Mouse (Mus musculus): Measurements from ENCODE around the gene Dhh. TPM values are rescaled to one million over a fixed set of nuclear protein-coding genes. Genes with fewer than 3 reads are reported as not detected.

Dhh gene
- polyA plus RNA-seq, 1 experiment from 2014 or later: 0.76 TPM

DNA sequence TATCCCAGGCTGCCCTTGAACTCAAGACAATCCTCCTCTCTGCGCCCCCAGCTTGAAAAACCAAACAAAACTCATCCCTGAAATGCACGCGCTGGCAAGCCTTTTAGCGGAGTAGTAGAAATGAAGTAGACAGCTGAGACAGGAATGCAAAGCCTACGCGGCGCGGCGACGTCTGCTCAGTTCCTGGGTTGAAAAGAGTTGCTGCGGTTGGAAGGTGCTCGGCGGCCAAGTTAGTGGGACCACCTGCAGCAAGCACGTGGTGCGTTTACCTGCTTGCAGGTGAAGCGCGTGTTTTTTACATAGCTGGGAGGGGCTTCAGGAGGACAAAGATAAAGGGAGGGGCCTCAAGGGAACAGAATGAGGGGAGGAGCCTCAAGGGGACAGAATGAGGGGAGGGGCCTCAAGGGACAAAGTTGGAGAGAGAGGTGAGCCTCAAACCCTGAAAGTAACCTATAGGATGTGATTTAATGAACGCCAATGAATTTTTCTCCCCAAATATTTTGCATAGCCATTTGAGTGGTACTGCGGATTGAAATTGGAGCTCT is 7.1 kb downstream of the Dhh start:
- Histone ChIP-seq H3K36me3 (replicated peaks; ENCODE audit: control insufficient read depth, insufficient read depth, low read depth, low read length) (no peaks in the 10 kb centered on the region), H3K9ac (replicated peaks; ENCODE audit: low read length) (no peak overlapping the region), H3K4me3 (ENCODE audit: low read depth, low read length) (no peak overlapping the region), H3K27me3 (ENCODE audit: control insufficient read depth, insufficient read depth, low read length) (peaks cover 45% of the 10 kb centered on the region), H3K27ac (replicated peaks; ENCODE audit: low read depth, low read length) (no peak overlapping the region), H3K4me1 (ENCODE audit: control insufficient read depth, insufficient read depth, low read length) (peaks cover 16% of the 10 kb centered on the region), H3K4me2 (ENCODE audit: low read depth, low read length) (peak overlapping the region; percentile 15; the same call in 1 of the 2 replicates), H3K9me3 (replicated peaks; ENCODE audit: control insufficient read depth, low read length) (no peaks in the 10 kb centered on the region)
- ATAC-seq (replicated peaks; ENCODE audit: insufficient number of reproducible peaks, low FRiP score, low TSS enrichment, low read depth) (no peak), DNase-seq (ENCODE audit: low spot score) (no peak)
- 9% methylated on average over 19 of the region's 19 CpGs for WGBS

DNA sequence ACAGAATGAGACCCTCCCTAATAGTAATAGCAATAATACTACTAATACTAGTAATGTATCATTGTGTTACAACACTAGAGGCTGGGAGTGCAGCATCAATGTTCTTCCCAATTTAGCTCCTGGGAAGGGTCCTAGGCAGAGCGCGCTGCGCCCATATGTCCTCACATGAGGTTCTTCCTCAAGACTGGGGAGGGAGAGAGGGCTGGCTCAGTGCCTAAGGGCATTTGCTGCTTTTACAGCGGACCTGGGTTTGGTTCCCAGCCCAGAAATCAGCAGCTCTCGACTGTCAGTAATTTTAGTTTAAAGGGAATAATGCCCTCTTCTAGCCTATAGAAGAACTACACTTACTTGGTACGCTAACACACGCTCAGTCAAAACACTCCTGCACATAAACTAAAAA is 10.8 kb downstream of the Dhh start:
- 79% methylated on average over 7 of the region's 7 CpGs for WGBS
- Histone ChIP-seq H3K4me3 (ENCODE audit: low read depth, low read length) (no peak overlapping the region), H3K9ac (replicated peaks; ENCODE audit: low read length) (no peak overlapping the region), H3K36me3 (replicated peaks; ENCODE audit: control insufficient read depth, insufficient read depth, low read depth, low read length) (no peaks in the 10 kb centered on the region), H3K4me2 (ENCODE audit: low read depth, low read length) (no peak overlapping the region), H3K27me3 (ENCODE audit: control insufficient read depth, insufficient read depth, low read length) (peaks cover 9% of the 10 kb centered on the region), H3K9me3 (replicated peaks; ENCODE audit: control insufficient read depth, low read length) (no peaks in the 10 kb centered on the region), H3K4me1 (ENCODE audit: control insufficient read depth, insufficient read depth, low read length) (no peaks in the 10 kb centered on the region), H3K27ac (replicated peaks; ENCODE audit: low read depth, low read length) (no peak overlapping the region)
- ATAC-seq (replicated peaks; ENCODE audit: insufficient number of reproducible peaks, low FRiP score, low TSS enrichment, low read depth) (no peak), DNase-seq (ENCODE audit: low spot score) (no peak)

DNA sequence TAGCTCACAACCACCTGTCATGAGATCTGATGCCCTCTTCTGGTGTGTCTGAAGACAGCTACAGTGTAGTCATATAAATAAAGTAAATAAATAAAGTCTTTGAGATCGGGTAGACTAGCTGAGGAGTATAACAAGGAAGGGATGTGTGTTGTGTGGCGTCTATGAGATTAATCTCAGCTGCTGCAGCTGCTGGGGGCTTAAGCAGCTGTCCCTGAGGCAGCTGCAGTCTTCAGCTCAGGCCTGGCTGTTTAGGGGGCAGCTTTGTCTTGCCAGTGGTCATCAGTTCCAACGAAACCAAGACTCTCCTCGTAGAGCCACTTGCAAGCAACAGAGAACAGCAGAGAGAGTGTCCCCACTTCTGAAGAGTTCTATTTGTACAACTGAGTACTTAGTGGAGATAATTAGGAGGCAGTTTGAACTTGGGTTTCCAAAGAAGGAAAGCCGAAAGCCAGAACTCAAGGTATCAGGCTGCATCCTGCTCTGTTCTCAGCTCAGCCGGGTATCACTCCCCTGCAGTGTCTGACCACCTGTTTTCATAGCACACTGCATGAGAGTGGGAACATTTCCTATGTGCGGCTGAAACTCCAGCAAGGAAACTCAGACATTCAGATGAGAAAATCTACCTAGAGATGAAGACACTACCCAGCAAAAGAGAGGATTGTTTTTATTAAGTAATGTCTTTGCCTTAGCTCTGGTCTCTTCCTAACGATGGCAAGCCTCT is 11.5 kb downstream of the Dhh start:
- H3K27ac ChIP-seq (replicated peaks; ENCODE audit: low read depth, low read length): no peak overlapping the region
- DNase-seq (ENCODE audit: low spot score): no peak
- H3K4me1 ChIP-seq (ENCODE audit: control insufficient read depth, insufficient read depth, low read length): no peaks in the 10 kb centered on the region; the same call in 1 of the 2 replicates
- no peak overlapping the region for H3K9ac ChIP-seq (replicated peaks; ENCODE audit: low read length)
- H3K4me3 ChIP-seq (ENCODE audit: low read depth, low read length): no peak overlapping the region
- no peak for ATAC-seq (replicated peaks; ENCODE audit: insufficient number of reproducible peaks, low FRiP score, low TSS enrichment, low read depth)
- peaks cover 7% of the 10 kb centered on the region; the same call in 1 of the 2 replicates for H3K27me3 ChIP-seq (ENCODE audit: control insufficient read depth, insufficient read depth, low read length)
- WGBS: 62% methylated on average over 8 of the region's 8 CpGs
- no peaks in the 10 kb centered on the region for H3K36me3 ChIP-seq (replicated peaks; ENCODE audit: control insufficient read depth, insufficient read depth, low read depth, low read length)
- no peak overlapping the region for H3K4me2 ChIP-seq (ENCODE audit: low read depth, low read length)
- H3K9me3 ChIP-seq (replicated peaks; ENCODE audit: control insufficient read depth, low read length): no peaks in the 10 kb centered on the region

DNA sequence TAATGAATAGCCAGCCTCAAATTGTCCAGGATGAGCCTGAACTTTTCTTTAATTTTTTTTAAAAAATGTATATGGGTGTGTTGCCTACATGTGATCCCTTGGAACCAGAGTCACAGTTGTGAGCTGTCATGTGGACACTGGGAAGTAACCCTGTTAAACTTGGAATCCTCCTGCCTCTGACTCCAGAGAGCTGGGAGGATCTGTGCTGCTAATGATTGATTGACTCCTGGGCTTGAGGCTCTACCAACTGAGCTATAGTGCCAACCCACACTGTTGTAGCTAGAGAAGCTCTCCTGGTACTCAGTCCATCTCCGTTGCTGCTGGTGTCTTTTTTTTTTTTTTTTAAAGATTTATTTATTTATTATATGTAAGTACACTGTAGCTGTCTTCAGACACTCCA is 14.2 kb downstream of the Dhh start:
- 81% methylated on average over 1 of the region's 1 CpGs for WGBS

DNA sequence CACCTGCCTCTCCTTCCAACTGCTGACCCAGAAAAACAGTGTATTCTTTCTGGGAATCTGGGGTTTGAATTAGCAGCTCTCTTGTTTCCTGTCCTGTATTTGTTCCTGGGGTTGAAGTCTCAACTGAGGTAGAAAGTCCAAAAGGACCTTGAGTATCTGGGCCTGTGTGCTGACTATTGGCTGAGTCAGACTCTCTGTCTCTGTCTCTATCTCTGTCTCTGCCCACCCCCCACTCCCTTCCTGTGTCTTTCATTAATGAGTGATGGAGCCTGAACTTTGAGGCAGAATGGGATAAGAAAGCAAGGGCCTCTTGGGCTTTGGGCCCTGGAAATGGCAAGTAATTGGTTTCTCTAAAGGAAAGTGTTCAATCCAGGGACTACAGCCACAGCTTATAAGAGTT is 14.7 kb downstream of the Dhh start:
- H3K9ac ChIP-seq (replicated peaks; ENCODE audit: low read length): no peak overlapping the region
- no peak overlapping the region for H3K4me3 ChIP-seq (ENCODE audit: low read depth, low read length)
- H3K9me3 ChIP-seq (replicated peaks; ENCODE audit: control insufficient read depth, low read length): no peaks in the 10 kb centered on the region
- DNase-seq (ENCODE audit: low spot score) (no peak), ATAC-seq (replicated peaks; ENCODE audit: insufficient number of reproducible peaks, low FRiP score, low TSS enrichment, low read depth) (no peak)
- H3K27me3 ChIP-seq (ENCODE audit: control insufficient read depth, insufficient read depth, low read length): no peaks in the 10 kb centered on the region
- no peaks in the 10 kb centered on the region; the same call in 1 of the 2 replicates for H3K4me1 ChIP-seq (ENCODE audit: control insufficient read depth, insufficient read depth, low read length)
- no peaks in the 10 kb centered on the region for H3K36me3 ChIP-seq (replicated peaks; ENCODE audit: control insufficient read depth, insufficient read depth, low read depth, low read length)
- no peak overlapping the region for H3K27ac ChIP-seq (replicated peaks; ENCODE audit: low read depth, low read length)
- no peak overlapping the region for H3K4me2 ChIP-seq (ENCODE audit: low read depth, low read length)

More for the DNA sequence above, 14.2 kb downstream of the Dhh start:
- H3K4me1 ChIP-seq (ENCODE audit: control insufficient read depth, insufficient read depth, low read length): no peaks in the 10 kb centered on the region; the same call in 1 of the 2 replicates
- ATAC-seq (replicated peaks; ENCODE audit: insufficient number of reproducible peaks, low FRiP score, low TSS enrichment, low read depth) (no peak), DNase-seq (ENCODE audit: low spot score) (no peak)
- no peaks in the 10 kb centered on the region for H3K9me3 ChIP-seq (replicated peaks; ENCODE audit: control insufficient read depth, low read length)
- no peak overlapping the region for H3K4me2 ChIP-seq (ENCODE audit: low read depth, low read length)
- H3K4me3 ChIP-seq (ENCODE audit: low read depth, low read length): no peak overlapping the region
- H3K27me3 ChIP-seq (ENCODE audit: control insufficient read depth, insufficient read depth, low read length): no peaks in the 10 kb centered on the region
- H3K27ac ChIP-seq (replicated peaks; ENCODE audit: low read depth, low read length): no peak overlapping the region
- H3K36me3 ChIP-seq (replicated peaks; ENCODE audit: control insufficient read depth, insufficient read depth, low read depth, low read length): no peaks in the 10 kb centered on the region
- H3K9ac ChIP-seq (replicated peaks; ENCODE audit: low read length): no peak overlapping the region

DNA sequence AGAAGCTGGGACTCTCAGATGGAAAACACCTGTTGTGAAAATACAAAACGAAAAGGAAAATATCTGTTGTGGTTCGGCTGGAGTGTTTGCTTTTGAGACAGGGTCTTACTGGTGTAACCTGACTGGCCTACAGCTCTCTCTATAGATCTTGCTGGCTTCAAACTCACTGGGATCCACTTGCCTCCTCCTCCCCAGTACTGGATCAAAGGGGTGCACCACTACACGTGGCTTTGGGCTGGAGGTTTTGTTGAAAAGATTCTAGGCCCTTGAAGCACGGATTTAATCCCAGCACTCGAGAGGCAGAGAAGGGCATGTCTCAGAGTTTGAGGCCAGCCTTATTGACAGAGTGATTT is 16.7 kb downstream of the Dhh start:
- 11% methylated on average over 5 of the region's 5 CpGs for WGBS
- ATAC-seq (replicated peaks; ENCODE audit: insufficient number of reproducible peaks, low FRiP score, low TSS enrichment, low read depth) (peak; percentile 57), DNase-seq (ENCODE audit: low spot score) (no peak)
- Histone ChIP-seq H3K9me3 (replicated peaks; ENCODE audit: control insufficient read depth, low read length) (no peaks in the 10 kb centered on the region), H3K4me3 (ENCODE audit: low read depth, low read length) (peak overlapping the region; percentile 5; the same call in 1 of the 2 replicates), H3K4me1 (ENCODE audit: control insufficient read depth, insufficient read depth, low read length) (no peaks in the 10 kb centered on the region; the same call in 1 of the 2 replicates), H3K27ac (replicated peaks; ENCODE audit: low read depth, low read length) (peak overlapping the region; percentile 54; the same call in 1 of the 2 replicates), H3K27me3 (ENCODE audit: control insufficient read depth, insufficient read depth, low read length) (no peaks in the 10 kb centered on the region), H3K4me2 (ENCODE audit: low read depth, low read length) (peak overlapping the region; percentile 31), H3K9ac (replicated peaks; ENCODE audit: low read length) (peak overlapping the region; percentile 44; the same call in 1 of the 2 replicates), H3K36me3 (replicated peaks; ENCODE audit: control insufficient read depth, insufficient read depth, low read depth, low read length) (no peaks in the 10 kb centered on the region)

DNA sequence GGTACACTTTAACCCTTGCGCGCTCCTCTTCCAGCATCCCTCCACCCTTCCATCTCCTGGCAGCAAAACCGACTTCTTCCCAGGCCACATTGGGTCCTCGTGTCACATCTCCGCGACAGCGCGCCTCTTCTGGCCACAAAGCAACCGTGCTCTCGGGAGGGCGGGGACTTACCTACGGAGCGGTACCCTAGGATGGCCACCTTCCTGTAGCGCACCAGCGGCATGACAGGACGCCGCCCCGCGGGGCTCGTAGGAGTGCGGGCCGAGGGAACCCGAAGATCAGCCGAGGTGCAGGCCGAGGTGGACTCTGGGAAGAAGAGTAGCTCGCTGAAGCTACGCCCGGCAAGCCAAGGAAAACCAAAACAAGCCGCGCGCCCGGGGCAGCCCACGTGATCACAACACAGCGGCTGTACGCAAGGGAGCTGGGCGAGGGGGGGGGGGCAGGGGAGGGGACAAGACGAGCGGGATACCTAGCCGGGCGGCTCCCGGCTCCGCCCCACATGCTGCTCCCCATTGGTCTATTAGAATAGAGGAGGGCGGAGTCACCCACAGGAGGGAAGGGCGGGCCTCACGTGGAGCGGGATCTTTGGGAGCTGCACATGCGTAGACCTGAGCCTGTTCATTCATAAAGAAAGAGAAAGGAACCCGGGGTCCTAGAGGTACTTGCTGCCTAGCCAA is 17.2 kb downstream of the Dhh start:
- H3K4me2 ChIP-seq (ENCODE audit: low read depth, low read length): peak overlapping the region; percentile 83
- H3K36me3 ChIP-seq (replicated peaks; ENCODE audit: control insufficient read depth, insufficient read depth, low read depth, low read length): no peaks in the 10 kb centered on the region
- DNase-seq (ENCODE audit: low spot score): peak; percentile 98
- H3K4me1 ChIP-seq (ENCODE audit: control insufficient read depth, insufficient read depth, low read length): no peaks in the 10 kb centered on the region; the same call in 1 of the 2 replicates
- H3K27me3 ChIP-seq (ENCODE audit: control insufficient read depth, insufficient read depth, low read length): no peaks in the 10 kb centered on the region
- WGBS: 1% methylated on average over 48 of the region's 48 CpGs
- H3K4me3 ChIP-seq (ENCODE audit: low read depth, low read length): peak overlapping the region; percentile 70
- H3K9me3 ChIP-seq (replicated peaks; ENCODE audit: control insufficient read depth, low read length): no peaks in the 10 kb centered on the region
- peak overlapping the region; percentile 71 for H3K9ac ChIP-seq (replicated peaks; ENCODE audit: low read length)
- peak overlapping the region; percentile 67 for H3K27ac ChIP-seq (replicated peaks; ENCODE audit: low read depth, low read length)
- ATAC-seq (replicated peaks; ENCODE audit: insufficient number of reproducible peaks, low FRiP score, low TSS enrichment, low read depth): peak; percentile 94

DNA sequence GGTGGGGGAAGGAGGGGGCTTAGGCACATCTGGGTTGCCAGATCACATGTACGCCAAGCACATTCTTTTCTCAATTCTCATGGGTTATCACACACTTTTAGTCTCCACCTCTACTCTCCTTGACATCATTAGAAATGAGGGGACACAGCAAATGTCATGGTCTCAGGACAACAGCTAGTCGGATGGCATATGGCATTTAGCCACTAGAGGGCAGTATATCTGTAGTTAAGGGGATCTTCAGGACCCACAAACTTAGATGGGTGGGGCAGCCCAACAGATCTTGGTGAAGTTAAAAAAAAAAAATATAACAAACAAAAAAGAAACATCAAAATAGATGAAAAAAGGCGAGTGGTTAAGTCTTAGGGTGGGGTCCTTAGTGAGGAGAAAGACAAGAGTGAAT is 21.0 kb downstream of the Dhh start:
- no peaks in the 10 kb centered on the region for H3K27me3 ChIP-seq (ENCODE audit: control insufficient read depth, insufficient read depth, low read length)
- H3K4me2 ChIP-seq (ENCODE audit: low read depth, low read length): no peak overlapping the region
- H3K4me1 ChIP-seq (ENCODE audit: control insufficient read depth, insufficient read depth, low read length): no peaks in the 10 kb centered on the region; the same call in none of the 2 replicates
- 12% methylated on average over 3 of the region's 3 CpGs for WGBS
- DNase-seq (ENCODE audit: low spot score): peak; percentile 93
- no peaks in the 10 kb centered on the region for H3K9me3 ChIP-seq (replicated peaks; ENCODE audit: control insufficient read depth, low read length)
- no peaks in the 10 kb centered on the region for H3K36me3 ChIP-seq (replicated peaks; ENCODE audit: control insufficient read depth, insufficient read depth, low read depth, low read length)
- no peak overlapping the region for H3K4me3 ChIP-seq (ENCODE audit: low read depth, low read length)
- no peak overlapping the region for H3K27ac ChIP-seq (replicated peaks; ENCODE audit: low read depth, low read length)
- H3K9ac ChIP-seq (replicated peaks; ENCODE audit: low read length): no peak overlapping the region
- ATAC-seq (replicated peaks; ENCODE audit: insufficient number of reproducible peaks, low FRiP score, low TSS enrichment, low read depth): no peak
